Mouse (Mus musculus): Measurements from ENCODE around the gene Aco2.
A peak's percentile ranks its signal among the peaks of the same experiment; 100 is the strongest.

Aco2 gene

DNA sequence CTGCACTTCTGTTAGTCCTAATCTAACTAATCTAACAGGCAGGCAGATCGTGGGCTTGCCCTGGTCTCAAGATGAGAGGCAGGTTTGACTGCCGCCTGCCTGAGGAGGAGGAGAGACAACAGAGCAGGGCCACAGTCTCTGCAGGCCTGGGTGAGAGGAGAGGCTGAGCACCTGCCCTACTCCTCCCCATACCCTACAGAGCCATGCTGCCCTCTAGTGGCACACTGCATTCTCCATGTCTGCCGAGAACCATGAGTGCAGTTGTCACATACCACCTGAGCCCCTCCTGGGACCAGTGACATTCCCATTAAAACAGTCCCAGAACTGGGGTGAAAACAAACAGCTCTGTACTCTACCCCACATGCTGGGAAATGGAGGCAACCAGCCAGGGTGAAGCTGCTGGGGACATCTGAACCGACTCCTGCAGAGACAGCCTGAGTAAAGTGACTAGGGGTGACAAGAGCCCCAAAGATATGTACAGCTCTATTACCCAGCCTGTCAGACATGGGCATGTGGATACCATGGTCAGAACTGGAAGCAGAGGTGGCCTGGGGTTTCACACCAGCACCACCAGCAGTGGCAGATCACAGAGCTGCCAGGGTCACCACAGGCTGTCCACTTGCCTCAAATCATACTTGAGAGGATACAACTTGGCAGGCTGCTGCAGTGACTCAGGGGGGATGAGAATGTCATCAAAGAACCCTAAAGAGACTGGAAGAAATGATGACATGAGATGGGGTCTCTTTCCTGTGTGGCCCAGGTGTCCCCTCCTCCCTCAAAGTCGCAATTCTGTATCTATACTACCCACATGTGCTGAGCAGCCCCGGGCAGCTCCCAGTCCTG is 45.7 kb downstream of the Aco2 start:
- peak; percentile 61 for DNase-seq (ENCODE audit: extremely low spot score, low spot score)

DNA sequence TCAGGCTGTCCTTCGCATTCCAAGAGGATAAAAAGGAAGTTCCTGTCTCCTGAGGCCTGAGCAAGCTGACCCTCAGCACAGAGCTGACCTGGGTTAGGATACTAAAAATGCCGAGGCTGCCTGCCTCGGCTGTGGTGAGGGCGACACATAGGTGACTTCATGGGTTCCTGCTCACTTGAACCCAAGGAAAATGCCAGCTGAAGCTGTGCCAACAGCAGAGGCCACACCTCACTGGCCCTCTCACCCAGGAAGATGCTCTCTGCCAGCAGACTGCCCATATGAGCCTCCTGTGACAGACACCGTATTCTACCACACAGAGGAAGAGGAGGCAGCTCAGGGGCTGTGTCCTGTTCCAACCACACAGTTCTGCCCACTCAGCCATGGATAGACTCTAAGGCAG is 47.0 kb downstream of the Aco2 start:
- DNase-seq (ENCODE audit: extremely low spot score, low spot score) = no peak

DNA sequence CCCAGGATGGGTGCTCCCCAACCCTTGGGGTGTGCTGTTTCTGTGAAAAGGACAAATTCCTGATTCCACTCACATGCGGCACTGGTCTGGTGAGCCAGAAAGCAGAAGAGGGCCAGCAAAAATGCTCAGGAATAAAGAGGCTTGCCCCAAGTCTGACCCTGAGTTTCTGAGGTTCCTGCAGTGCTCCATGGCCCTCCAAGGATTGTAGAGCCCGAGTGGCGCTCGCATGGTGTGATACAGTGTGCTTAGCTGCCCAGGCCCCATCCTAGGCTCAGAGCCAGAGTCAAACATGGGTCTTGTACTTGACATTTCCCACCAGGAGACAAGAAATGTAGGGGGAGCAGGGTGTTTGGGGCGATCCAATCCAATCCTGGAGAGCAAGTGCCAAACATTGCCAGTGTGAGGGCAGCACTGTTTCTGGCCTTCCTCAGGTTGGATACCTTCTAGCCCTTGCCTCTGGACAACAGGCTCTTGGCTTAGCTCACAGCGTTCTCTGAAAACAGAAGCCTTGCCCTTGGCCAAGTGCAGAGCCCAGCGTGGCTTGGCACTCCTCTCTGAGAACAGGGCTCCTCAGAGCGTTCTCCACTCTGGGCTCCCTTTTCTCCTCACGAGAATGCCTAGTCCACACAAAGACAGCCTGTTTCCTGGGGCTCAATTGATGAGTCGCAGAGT is 48.6 kb downstream of the Aco2 start:
- no peak for DNase-seq (ENCODE audit: extremely low spot score, low spot score)

DNA sequence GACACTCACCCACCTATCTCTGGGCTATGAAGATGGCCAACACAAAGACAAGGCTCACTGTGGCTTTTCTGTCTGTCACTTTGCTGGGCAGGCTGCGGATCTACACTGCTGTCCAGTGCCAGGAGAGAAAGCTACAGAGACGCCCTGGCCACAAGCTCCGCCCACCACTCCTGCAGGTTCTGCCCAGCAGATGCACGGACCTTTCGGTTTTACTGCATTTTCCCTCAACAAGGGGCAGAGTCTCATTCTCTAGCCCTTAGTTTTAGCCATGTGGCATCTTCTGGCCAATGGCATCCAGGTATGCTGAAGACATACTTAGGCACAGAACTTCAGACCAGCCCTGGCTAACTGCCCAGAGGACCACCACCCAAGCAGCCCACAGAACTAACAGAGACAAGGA is 49.1 kb downstream of the Aco2 start:
- DNase-seq (ENCODE audit: extremely low spot score, low spot score) = no peak

DNA sequence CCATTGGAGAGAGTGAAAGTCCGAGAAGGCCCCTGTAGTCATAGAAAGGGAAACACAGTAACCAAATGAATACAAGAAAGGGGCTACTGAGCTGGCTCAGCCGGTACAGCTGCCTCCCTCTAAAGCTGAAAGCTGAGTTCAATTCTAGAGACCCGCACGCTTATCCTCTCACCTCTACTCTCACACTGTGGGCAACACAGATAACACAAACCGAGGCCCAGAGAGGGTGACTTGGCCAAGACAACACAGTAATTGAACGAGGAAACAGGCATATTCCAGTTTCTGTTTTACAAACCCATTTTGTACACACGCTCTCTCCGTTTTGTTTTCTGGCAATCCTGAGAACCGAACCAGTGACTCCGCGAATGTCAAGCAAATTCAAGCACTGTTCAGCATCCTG is 52.8 kb downstream of the Aco2 start:
- no peak for DNase-seq (ENCODE audit: extremely low spot score, low spot score)

DNA sequence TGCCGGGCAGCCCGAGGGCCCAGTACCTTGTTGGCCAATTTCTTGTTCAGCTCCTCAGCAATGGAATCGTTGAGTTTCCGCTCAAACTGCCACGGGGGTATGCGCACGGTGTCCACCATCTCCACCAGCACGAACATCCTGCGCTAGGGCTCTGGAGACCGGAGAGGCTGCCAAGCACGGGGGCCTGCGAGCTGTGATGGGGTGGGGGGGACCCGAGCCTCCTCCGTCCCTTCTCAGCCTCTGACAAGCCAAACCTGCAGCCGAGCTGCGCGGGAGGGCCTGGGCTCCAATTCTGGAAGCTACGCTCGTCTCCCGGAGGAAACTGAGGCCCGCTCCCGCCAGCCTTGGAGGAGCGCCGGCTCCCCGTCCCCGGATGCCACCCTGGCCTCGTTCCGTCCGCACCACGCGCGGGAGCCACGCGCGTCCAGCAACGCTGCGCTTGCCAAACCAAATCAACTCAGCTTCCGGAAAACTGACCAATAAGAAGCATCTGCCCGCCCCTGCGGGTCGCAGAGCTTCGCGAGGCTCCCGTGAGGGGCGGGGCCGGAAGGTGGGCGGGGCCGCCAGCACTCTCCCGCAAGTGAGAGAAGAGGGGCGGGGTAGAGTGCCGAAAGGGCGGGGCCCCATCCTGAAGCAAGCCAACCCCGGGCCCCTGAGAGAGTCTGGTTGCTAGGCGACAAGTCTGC is 53.8 kb downstream of the Aco2 start, which contains the start of gene Polr3h:
Gene Polr3h (minus strand): TSS at position 481 of the 686 bp plus-strand sequence.
- DNase-seq (ENCODE audit: extremely low spot score, low spot score) = peak; percentile 95

DNA sequence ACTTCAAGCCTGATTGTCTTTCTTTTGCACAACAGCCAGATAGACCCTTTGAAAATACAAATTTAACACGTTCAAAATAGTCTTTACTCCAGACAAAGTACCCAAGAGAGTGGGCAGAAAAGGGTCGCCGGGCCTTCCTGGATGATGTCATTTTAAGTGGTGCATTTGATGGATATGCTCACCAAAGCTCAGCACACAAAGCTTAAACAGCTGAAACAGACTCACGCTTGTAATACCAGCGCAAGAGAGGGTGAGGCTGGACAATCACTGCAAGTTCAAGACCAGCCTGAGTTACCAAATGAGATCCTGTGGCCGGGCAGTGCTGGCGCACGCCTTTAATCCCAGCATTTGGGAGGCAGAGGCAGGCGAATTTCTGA is 54.3 kb downstream of the Aco2 start:
- DNase-seq (ENCODE audit: extremely low spot score, low spot score) = no peak

DNA sequence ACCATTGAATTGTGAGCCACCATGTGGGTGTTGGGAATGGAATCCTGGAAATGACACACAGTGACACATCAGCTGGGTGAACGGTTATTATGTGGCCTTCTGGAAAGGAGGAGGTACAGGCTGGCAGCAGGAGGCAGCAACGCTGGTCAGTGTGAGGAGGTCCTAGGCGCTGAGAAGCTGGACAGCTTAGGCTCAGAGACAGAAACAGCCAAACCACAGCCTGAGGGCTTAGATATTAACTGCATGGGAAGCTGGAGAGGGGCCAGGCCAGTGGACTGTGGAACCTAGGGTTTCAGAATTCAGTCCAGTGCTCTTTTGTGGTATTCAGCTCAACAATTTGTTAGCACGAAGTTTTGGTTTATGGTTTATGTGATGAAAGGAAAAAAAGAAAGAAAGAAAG is 55.6 kb downstream of the Aco2 start:
- DNase-seq (ENCODE audit: extremely low spot score, low spot score) = no peak

DNA sequence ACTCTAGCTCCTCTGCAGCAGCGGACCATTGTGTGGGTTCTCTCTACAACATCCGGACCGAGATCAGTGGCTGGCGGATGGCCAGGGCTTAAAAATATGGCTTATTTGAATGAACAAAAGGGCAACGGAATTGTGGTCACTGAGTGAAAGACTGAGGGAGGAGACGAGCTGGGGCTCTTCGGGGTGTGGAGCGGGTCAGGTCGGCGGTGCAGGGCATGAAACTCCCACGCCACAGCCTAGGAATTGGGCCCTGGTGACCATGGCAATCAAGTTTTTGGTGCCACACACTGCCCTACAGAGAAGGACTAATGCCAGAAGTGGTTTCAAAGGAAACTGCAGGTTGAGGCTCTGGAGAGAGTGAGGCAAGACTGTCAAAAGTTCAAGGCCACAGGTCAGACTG is 56.2 kb downstream of the Aco2 start:
- no peak for DNase-seq (ENCODE audit: extremely low spot score, low spot score)

DNA sequence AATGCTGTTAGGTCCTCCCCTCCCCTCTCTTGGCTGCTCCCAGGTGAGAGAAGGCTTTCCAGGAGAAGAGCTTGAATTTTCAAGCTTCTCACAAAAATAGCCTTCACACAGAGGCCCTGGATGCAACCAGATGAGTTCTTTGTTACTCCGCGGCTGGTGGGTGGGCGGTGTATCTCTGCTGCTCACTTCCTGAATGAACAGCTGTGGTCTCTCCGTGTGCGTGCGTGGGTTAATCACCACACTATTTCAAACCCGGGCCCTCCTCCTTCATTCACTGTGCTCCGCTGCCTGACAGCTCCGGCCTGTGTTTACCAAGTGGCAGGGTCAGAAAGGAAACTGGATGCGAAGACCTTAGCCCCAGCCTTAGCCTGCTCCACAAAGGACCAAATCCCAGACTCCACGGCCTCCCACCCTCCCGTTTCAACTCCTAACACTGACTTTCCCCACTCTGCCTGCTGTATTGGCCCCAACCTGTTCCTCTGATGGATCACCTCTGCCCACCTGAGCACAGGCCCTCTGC is 60.9 kb downstream of the Aco2 start:
- no peak for DNase-seq (ENCODE audit: extremely low spot score, low spot score)

DNA sequence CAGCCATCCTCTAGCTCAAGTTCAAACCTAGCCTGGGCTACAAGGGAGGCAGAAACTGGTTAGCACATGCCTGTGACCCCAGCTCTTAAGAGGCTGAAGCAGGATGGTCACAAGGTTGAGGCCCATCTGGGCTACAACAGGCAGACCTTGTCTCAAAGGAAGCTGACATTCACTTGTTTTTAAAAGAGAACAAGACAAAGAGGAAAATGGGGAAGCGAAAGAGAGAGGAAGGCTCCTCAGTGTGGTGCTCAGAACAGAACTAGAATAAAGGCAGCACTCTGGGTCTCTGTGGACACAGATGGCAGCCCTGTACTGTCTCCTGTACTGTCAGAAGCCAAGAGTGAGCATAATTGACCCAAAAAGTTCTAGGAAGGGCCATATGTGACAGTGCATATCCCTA is 61.9 kb downstream of the Aco2 start:
- DNase-seq (ENCODE audit: extremely low spot score, low spot score) = no peak

DNA sequence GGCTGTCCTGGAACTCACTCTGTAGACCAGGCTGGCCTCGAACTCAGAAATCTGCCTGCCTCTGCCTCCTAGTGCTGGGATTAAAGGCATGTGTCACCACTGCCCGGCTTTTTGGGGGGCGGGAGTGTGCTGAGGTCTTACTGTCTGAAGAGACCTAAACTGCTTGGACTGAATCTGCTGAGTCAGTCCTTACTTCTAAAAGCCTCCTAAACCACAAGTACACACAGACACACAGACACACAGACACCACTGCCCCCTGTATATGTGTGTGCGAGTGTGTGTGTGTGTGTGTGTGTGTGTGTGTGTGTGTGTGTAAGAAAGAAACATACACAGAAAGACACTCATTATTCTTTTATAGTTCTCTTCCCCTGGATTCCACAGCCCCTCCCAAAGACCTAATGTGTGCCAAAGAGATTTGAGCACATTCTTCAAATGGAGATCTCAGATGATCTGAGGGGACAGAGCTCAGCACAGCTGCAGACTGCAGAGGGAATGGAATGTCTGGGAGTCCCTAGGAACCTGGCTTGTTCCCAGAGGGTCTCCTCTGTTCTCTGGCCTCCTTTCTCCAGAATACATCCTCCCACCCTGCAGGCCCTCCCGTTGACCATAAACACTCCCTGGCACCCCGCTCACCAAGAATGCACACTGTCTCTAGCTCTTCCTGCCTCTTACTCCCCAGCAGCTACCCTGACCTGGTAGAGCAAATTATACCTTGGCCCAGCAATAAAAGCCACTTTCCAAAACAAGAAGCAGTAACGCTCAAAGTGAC is 63.9 kb downstream of the Aco2 start:
- no peak for DNase-seq (ENCODE audit: extremely low spot score, low spot score)

DNA sequence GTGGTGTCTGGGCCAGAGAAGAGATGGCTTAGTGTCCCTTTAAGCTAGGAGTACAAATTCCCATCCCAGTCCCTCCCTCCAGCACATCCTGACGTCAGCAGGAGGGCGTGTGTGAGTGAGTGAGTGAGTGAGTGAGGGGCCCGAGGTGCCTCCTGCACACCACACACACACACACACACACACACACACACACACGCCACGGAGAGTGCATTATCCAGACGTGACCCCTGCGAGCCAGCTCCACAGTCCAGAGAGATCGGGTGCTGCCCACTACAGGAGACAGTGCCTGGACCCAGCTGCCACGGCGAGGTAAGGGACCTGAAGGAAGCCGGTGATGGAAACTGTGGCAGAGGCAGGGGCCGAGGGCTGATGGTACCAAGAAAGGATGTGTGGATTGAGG is 64.6 kb downstream of the Aco2 start, which contains the start of gene Csdc2:
Gene Csdc2 (plus strand): TSS at position 81 of the 400 bp plus-strand sequence.
- peak; percentile 55 for DNase-seq (ENCODE audit: extremely low spot score, low spot score)

DNA sequence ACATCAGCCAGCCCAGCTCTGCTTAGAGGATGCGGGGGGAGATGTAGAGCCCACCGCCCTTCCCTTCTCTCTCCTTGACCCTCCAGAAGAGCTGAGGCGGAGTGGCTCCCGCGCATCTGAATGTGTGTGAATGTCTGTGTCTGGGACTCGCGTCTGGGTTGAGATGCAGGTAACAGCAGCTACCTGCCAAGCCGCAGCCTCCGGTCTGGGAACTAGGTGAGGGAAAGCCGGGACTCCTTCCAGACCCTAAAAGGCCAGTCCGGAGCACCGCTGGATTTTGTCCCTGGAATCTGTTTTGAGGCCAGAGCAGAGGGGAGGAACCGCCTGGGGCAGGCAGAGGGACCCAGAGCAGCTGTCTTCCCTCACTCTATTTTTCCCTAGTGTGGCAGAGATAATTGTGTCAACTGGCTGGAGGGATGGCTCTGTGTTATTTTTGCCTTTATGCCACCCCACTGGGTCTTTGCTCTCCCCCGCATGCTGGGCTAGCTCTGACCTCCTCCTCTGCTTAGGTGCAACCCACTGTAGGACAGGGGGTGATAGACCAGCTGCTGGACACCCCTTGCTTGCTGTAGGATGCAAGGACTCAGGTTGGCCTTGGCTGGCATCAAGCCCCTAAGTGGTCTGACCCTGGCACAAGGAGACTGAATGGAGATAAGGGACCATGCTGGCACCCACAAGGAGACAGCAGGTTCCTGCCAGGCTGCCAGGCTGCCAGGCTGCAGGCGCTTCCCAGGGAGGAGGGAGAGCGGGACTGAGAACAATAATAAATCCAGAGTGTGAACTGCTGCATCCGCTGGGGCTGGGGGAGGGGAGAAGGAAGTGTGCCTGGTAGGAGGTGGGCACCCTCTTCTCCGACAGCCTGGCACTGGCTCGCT is 65.2 kb downstream of the Aco2 start:
- DNase-seq (ENCODE audit: extremely low spot score, low spot score) = no peak

DNA sequence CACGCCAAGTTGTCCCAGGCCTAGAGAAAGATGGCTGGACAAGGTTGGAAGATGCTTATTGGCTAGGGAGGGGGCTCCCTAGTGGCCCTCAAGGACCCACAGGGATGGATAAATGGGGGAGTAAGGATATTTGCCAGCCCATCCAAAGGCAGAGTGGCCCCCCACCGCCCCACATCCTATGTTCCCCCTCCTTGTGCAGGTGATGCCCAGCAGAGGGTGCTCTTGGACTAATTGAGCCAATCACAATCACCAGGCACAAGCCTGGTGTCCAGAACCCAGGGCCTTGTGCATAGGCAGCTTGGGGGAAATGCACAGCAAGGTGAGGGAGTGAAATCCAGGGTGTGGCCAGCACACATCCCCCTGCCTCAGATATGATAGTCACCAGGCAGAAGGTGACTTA is 66.1 kb downstream of the Aco2 start:
- DNase-seq (ENCODE audit: extremely low spot score, low spot score) = peak; percentile 41

DNA sequence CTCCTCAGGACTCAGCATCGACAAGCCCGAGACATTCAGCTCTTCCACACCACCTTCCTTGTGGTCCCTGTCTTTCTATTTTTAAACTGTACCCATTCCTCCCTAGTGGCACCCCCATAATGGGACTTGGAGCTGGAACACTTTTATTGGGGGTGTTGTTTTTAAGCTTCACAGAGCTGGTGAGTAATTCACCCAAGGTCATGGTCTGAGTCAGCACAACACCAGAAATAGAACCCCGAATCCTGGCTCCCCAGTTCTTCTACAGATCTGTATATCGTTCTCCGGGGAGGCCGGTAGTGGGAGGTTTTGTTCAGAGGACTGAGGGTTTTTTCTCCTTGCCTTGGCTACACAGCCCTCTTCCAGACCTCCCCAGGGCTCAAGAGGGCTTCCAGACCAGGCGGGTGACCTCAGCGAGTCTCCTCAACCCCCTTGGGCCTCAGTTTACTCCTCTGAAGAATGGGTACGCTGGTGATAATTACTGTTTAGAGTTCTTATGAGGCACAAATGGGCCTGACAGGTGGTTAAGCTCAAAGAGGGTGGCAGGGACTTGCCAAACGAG is 67.1 kb downstream of the Aco2 start:
- DNase-seq (ENCODE audit: extremely low spot score, low spot score) = no peak

DNA sequence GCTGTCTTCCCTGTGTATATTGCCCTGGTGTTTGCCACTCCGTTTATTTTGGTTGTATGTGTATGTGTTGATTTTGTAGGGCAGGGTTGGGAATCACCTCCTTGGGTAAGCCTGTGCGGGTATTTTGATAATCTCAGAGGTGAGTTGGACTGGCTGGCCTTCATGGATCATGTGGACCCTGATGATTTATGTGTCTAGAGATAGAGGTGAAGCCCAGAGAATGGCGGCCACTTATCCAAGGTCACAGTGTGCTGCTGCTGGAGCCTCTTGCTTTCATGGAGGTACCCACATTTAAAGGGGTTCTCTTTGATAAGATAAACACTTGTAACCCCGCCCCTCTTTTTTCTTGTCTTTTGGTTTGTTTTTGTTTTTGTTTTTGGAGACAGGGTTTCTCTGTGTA is 67.7 kb downstream of the Aco2 start:
- DNase-seq (ENCODE audit: extremely low spot score, low spot score) = no peak

DNA sequence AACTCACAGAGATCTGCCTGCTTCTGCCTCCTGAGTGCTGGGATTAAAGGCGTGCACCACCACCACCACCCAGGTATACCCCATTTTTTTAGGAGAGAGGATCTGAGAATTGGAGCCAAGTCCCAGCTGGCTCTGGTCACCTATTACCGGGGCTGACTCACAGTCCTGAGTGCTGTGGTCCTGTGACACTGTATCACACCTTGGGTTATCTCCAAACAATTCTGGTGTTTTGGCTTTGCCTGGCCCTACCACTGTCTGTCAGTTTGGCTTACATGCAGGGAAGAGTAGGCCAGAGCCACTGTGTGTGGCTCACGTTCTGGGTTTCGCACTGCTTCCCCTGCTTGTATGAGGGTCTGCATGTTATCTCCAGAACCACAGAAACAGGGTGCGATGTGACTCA is 68.1 kb downstream of the Aco2 start:
- no peak for DNase-seq (ENCODE audit: extremely low spot score, low spot score)

DNA sequence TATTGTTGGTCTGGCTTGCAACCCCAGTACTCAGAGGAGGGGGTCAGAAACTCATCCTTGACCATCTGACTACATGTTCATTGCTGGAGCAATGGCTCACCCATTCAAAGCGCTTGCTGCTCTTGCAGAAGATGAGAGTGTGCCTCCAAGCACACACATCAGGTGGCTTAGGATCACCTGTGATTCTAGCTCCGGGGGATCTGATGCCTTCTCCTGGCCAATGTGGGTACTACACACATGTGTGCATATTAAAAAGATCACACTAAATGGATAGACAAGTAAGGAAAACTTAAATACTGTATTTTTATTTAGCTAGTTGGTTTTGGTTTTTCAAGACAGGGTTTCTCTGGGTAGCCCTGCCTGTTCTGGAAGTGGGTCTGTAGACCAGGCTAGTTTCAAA is 68.9 kb downstream of the Aco2 start:
- no peak for DNase-seq (ENCODE audit: extremely low spot score, low spot score)

DNA sequence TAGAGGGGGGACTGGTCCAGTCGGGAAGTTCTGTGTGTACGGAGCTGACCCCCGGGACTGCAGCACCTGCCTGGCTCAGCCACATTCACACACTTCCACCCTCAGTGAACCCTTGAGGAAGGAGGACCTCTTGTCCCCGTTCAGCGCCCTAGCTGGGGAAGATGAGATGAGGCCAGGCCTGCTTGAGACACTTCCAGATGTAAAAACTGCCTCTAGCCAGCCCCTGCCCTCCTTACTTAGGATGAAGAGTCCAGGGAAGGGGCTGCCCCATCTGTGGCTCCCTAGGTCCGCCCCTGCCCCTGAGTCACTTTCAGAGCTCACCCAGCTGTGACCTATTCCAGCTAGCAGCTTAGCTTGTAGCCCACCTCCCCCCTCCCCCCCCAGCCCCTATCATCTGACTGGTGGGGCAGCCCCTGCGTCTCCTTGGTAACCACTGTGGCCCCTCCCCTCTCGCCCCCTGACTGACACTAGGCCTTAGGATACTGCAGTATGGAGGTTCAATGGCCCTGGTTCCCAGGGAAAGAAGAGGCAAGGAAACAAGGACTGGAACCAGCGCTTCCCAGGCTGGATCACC is 71.2 kb downstream of the Aco2 start:
- DNase-seq (ENCODE audit: extremely low spot score, low spot score) = peak; percentile 67
